Mouse (Mus musculus) cerebellum, adult (tissue): ENCODE data around the gene Vmn2r47.
"Not testable (repeated sequence)": the region's sequence is repeated elsewhere in the genome, so short reads cannot be mapped to it uniquely, and the experiment has no call there.

Source experiments
- ATAC-seq: cut with Nextera tagmentation; 2 replicates; pipeline ENCODE4 v1.9.2; 2017; ENCODE audit warnings: mild to moderate bottlenecking, moderate library complexity, mixed read lengths; ENCODE audit not compliant: insufficient number of reproducible peaks, low FRiP score, low TSS enrichment

The Vmn2r47 gene

GRCm38 (mm10) chr7:9841225-9841624, at the start of gene Vmn2r47:
Gene Vmn2r47, minus strand, starts transcription at chr7:9841325.
- not testable (repeated sequence) for ATAC-seq

GRCm38 (mm10) chr7:9770471-9770870, 70.7 kb downstream of the Vmn2r47 start, which contains the start of gene Vmn2r46:
Gene Vmn2r46, minus strand, starts transcription at chr7:9770571.
- not testable (repeated sequence) for ATAC-seq
